Mouse (Mus musculus) stomach, embryonic 14.5 days (tissue): ENCODE measurements around the gene Ncaph. TPM values are rescaled to one million over a fixed set of nuclear protein-coding genes. Genes with fewer than 3 reads are reported as not detected.
"Not testable (repeated sequence)": the region's sequence is repeated elsewhere in the genome, so short reads cannot be mapped to it uniquely, and the experiment has no call there.

Experiments used
- ATAC-seq: fragments of 200-750 bp; cut with Nextera tagmentation; 2 replicates; pipeline ENCODE4 v1.8.0; 2017; ENCODE audit warnings: low read depth, moderate TSS enrichment; ENCODE audit not compliant: insufficient number of reproducible peaks, insufficient read depth, low FRiP score
- H3K27ac ChIP-seq: fragments of 300-500 bp; sonication (generic); 2 replicates; pipeline ENCODE4 v1.5.1; 2014; ENCODE audit warnings: mild to moderate bottlenecking, low read length, moderate library complexity, mixed read lengths
- H3K27me3 ChIP-seq: fragments of 300-500 bp; sonication (generic); 2 replicates; pipeline ENCODE4 v1.6.1; 2014; ENCODE audit warnings: low read length, control low read depth, mixed read lengths; ENCODE audit not compliant: control insufficient read depth, insufficient read depth
- H3K36me3 ChIP-seq: fragments of 300-500 bp; sonication (generic); 2 replicates; pipeline ENCODE4 v1.6.1; 2014; ENCODE audit warnings: mild to moderate bottlenecking, control low read depth, low read length, moderate library complexity, mixed read lengths; ENCODE audit not compliant: control insufficient read depth, insufficient read depth
- H3K4me1 ChIP-seq: fragments of 300-500 bp; sonication (generic); 2 replicates; pipeline ENCODE4 v1.6.1; 2014; ENCODE audit warnings: low read length, control low read depth, mixed read lengths; ENCODE audit not compliant: control insufficient read depth, insufficient read depth
- H3K4me2 ChIP-seq: fragments of 300-500 bp; sonication (generic); replicated peaks from 2 replicates; pipeline ENCODE4 v1.6.1; 2014; ENCODE audit warnings: low read depth, low read length, control low read depth
- H3K4me3 ChIP-seq: fragments of 300-500 bp; sonication (generic); 2 replicates; pipeline ENCODE4 v1.5.1; 2014; ENCODE audit warnings: low read depth, low read length, control low read depth
- H3K9ac ChIP-seq: fragments of 300-500 bp; sonication (generic); replicated peaks from 2 replicates; pipeline ENCODE4 v1.6.1; 2014; ENCODE audit warnings: low read depth, mild to moderate bottlenecking, control low read depth, low read length, moderate library complexity, mixed read lengths
- H3K9me3 ChIP-seq: fragments of 300-500 bp; sonication (generic); 2 replicates; pipeline ENCODE4 v1.6.1; 2016; ENCODE audit warnings: low read depth, low read length, control low read depth; ENCODE audit not compliant: control insufficient read depth
- WGBS: fragments of 180-500 bp; shearing (Covaris S2); extraction: QIAGEN DNeasy Blood & Tissue Kit; methylation state at CpG from one replicate; pipeline ENCODE4 v1.1.7; 2014; 5-methylcytosine and 5-hydroxymethylcytosine counted together
- polyA plus RNA-seq: library from polyadenylated mRNA; unstranded; fragments of >200 nt; fragmentation: Nextera tagmentation; extraction: Ambion mirVana; gene quantifications from 2 replicates; pipeline ENCODE4 v1.2.1, GENCODE M21; 2014

The Ncaph gene
- polyA plus RNA-seq, 1 experiment from 2014 or later, result 81.4 TPM

- not testable (repeated sequence) for H3K36me3 ChIP-seq, H3K9ac ChIP-seq, H3K4me1 ChIP-seq, H3K27ac ChIP-seq, H3K9me3 ChIP-seq, ATAC-seq, H3K4me2 ChIP-seq, H3K4me3 ChIP-seq, H3K27me3 ChIP-seq
- 63% methylated on average over 2 of the region's 2 CpGs for WGBS
Measured at GRCm38 (mm10) chr2:127079066-127079465, 54.7 kb downstream of the Ncaph start.

GRCm38 (mm10) chr2:127077611-127078010, 56.1 kb downstream of the Ncaph start:
- no peak overlapping the region for H3K9ac ChIP-seq
- no peaks in the 10 kb centered on the region for H3K36me3 ChIP-seq
- H3K4me1 ChIP-seq, result no peaks in the 10 kb centered on the region
- H3K9me3 ChIP-seq, result no peaks in the 10 kb centered on the region
- H3K27ac ChIP-seq, result no peak overlapping the region
- no peaks in the 10 kb centered on the region for H3K27me3 ChIP-seq
- ATAC-seq, result no peak
- H3K4me3 ChIP-seq, result no peak overlapping the region
- H3K4me2 ChIP-seq, result no peak overlapping the region
- WGBS, result 73% methylated on average over 9 of the region's 9 CpGs

GRCm38 (mm10) chr2:127074116-127074515, 59.6 kb downstream of the Ncaph start:
- Histone ChIP-seq H3K27me3 (no peaks in the 10 kb centered on the region), H3K4me3 (no peak overlapping the region), H3K9ac (no peak overlapping the region), H3K27ac (no peak overlapping the region), H3K36me3 (no peaks in the 10 kb centered on the region), H3K4me1 (0 out of 2 replicates have a peak, but pooled peaks cover 3% of the 10 kb centered on the region), H3K9me3 (no peaks in the 10 kb centered on the region), H3K4me2 (no peak overlapping the region)
- WGBS, result 93% methylated on average over 2 of the region's 2 CpGs
- no peak for ATAC-seq

- Histone ChIP-seq H3K4me3 (peak overlapping the region; percentile 69), H3K36me3 (peaks cover 9% of the 10 kb centered on the region), H3K4me2 (peak overlapping the region; percentile 54), H3K27me3 (no peaks in the 10 kb centered on the region), H3K27ac (peak overlapping the region; percentile 48; the same call in 1 of the 2 replicates), H3K9ac (peak overlapping the region; percentile 67), H3K4me1 (0 out of 2 replicates have a peak, but pooled peaks cover 3% of the 10 kb centered on the region), H3K9me3 (no peaks in the 10 kb centered on the region)
- ATAC-seq, result peak; percentile 20
- 6% methylated on average over 9 of the region's 9 CpGs for WGBS
Measured at GRCm38 (mm10) chr2:127070879-127071278, 62.9 kb downstream of the Ncaph start.

DNA sequence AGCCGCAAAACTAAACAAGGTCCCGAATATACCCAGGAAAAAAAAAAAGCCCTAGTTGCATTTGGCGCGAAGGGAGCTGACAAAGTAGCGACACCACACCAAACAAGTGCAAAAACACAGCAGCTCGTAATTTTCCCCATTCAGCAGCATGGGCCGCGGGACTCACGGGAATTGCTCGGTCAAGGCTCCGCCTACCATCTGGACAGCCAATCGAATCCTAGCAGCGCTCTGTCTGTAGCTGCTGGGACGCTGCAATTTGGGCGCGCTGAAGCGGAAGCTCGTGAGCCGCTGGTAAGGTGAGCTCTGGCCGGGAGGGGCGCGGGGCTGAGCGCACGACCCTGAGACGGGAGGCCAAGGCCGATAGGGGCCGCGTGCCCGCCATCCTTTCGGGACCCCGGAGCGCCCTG, 63.3 kb downstream of the Ncaph start, which contains the start of gene Blvra:
Blvra (plus strand) TSS at position 231 of the 407 bp plus-strand sequence.
- peak within 1 kb of the TSS; percentile 69 for H3K4me3 ChIP-seq
- H3K9ac ChIP-seq, result peak within 1 kb of the TSS; percentile 67
- 0 out of 2 replicates have a peak, but pooled peaks cover 3% of the 10 kb centered on the region for H3K4me1 ChIP-seq
- peak within 1 kb of the TSS; percentile 54 for H3K4me2 ChIP-seq
- WGBS, result under 1% methylated on average over 32 of the region's 32 CpGs
- H3K36me3 ChIP-seq, result peaks cover 9% of the 10 kb centered on the region
- no peaks in the 10 kb centered on the region for H3K27me3 ChIP-seq
- peak; percentile 99 for ATAC-seq
- peak within 1 kb of the TSS; percentile 48; the same call in 1 of the 2 replicates for H3K27ac ChIP-seq
- no peaks in the 10 kb centered on the region for H3K9me3 ChIP-seq

DNA sequence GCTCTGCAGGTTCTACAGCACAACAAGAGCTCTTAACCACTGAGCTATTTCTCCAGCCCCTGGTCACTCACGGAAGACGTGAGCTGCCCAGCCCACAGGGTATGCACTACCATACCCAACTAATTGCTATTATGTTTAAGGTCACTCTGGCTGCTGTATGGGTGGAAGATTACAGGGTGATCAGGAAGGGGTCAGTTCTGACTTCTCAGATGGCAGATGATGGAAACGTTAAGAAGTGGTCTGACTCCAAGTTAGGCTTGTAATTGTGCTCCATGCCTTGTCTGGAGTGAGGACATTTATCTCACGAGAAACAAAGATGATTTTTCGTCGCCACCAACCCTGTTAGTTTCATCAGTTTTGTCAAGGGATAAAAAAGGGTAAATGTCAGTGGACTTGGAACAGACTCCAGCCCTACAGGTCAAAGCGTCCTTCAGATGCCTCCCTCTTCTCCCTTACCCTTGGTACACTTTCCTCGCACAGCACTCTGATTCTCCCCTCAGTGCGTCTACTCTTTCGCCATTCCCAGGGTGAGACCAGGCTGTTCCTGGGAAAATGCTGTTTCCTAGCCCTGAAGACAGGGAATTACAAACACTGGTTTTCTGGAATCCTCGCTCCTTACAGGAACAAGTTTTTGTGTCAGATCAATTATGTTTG, 63.8 kb downstream of the Ncaph start:
- 0 out of 2 replicates have a peak overlapping the region, but pooled peaks have one; percentile 32 for H3K9ac ChIP-seq
- H3K27ac ChIP-seq, result no peak overlapping the region
- H3K4me3 ChIP-seq, result peak overlapping the region; percentile 69
- H3K4me2 ChIP-seq, result peak overlapping the region; percentile 54
- no peak for ATAC-seq
- H3K9me3 ChIP-seq, result no peaks in the 10 kb centered on the region
- H3K36me3 ChIP-seq, result peaks cover 9% of the 10 kb centered on the region
- H3K4me1 ChIP-seq, result 0 out of 2 replicates have a peak, but pooled peaks cover 3% of the 10 kb centered on the region
- H3K27me3 ChIP-seq, result no peaks in the 10 kb centered on the region
- WGBS, result 16% methylated on average over 11 of the region's 11 CpGs

GRCm38 (mm10) chr2:127068806-127069205, 64.9 kb downstream of the Ncaph start:
- H3K27ac ChIP-seq, result no peak overlapping the region
- no peak for ATAC-seq
- WGBS, result 84% methylated on average over 7 of the region's 7 CpGs
- H3K36me3 ChIP-seq, result peaks cover 9% of the 10 kb centered on the region
- H3K9me3 ChIP-seq, result no peaks in the 10 kb centered on the region
- H3K27me3 ChIP-seq, result no peaks in the 10 kb centered on the region
- H3K4me3 ChIP-seq, result no peak overlapping the region
- H3K9ac ChIP-seq, result no peak overlapping the region
- H3K4me1 ChIP-seq, result 0 out of 2 replicates have a peak, but pooled peaks cover 3% of the 10 kb centered on the region
- no peak overlapping the region for H3K4me2 ChIP-seq

GRCm38 (mm10) chr2:127061471-127061870, 72.3 kb downstream of the Ncaph start:
- Histone ChIP-seq H3K27me3 (no peaks in the 10 kb centered on the region), H3K4me2 (no peak overlapping the region), H3K4me3 (no peak overlapping the region), H3K9ac (no peak overlapping the region), H3K27ac (no peak overlapping the region), H3K4me1 (no peaks in the 10 kb centered on the region), H3K36me3 (peaks cover 36% of the 10 kb centered on the region), H3K9me3 (no peaks in the 10 kb centered on the region)
- 93% methylated on average over 9 of the region's 9 CpGs for WGBS
- no peak for ATAC-seq
